Mouse (Mus musculus): ENCODE measurements around the gene Elovl6.

Gene Elovl6

DNA sequence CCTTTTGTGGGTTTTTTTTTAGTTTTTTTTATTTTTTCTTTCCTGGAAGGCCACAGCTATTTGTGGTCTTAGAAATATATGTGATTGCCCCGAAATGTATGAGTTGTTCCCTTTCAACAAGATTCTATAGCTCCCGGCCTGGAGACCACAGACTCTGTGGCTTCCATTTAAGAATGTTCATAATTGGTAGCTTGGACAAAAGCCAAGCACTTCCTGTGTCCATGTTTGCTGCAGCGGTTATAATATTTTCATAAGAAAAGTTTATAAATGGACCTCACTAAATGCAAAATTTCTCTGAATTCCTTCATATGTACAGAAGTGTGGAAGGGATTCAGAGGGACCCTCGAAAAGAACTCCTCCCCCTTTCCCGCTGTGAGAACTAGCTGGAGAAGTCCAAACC is 114.6 kb downstream of the Elovl6 start:
- no peak for DNase-seq (ENCODE audit: low read depth, low spot score)

DNA sequence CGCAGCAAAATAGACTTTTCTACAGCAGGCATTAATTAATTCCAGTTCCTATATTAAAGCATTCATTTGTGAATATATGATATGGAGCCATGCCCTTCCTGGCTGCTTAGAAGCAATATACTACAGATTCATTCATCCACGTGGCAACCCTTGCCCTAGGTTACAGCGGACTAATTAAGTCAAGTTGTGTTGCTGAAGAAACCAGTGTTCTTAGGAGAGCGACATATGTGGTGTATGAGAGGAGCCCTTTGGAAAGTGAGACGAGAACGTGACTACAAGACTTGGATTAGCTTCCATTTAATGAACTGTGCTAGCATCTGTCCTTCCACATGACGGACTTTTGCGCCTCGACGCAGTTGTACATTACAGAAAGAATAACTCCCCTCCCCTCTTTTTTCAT is 115.2 kb downstream of the Elovl6 start:
- no peak for DNase-seq (ENCODE audit: low read depth, low spot score)

DNA sequence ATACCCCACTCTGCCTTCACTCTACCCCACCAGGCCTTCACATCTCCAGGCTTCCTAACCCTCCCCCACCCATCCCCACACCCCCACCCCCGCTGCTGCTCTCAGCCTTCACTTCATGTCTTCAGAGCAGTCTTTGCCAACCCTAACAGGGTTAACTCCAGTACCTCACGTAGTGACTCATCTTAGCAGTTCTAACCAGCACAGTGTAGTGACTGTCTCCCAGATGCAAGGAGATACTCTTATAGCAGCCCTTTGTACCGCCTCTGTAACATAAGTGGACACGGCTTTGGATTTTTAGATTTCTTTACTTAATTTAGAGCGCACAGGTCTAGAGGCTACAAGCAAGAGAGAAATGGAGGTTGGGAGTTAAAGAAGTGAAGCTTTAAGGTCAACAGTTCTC is 116.4 kb downstream of the Elovl6 start:
- no peak for DNase-seq (ENCODE audit: low read depth, low spot score)

DNA sequence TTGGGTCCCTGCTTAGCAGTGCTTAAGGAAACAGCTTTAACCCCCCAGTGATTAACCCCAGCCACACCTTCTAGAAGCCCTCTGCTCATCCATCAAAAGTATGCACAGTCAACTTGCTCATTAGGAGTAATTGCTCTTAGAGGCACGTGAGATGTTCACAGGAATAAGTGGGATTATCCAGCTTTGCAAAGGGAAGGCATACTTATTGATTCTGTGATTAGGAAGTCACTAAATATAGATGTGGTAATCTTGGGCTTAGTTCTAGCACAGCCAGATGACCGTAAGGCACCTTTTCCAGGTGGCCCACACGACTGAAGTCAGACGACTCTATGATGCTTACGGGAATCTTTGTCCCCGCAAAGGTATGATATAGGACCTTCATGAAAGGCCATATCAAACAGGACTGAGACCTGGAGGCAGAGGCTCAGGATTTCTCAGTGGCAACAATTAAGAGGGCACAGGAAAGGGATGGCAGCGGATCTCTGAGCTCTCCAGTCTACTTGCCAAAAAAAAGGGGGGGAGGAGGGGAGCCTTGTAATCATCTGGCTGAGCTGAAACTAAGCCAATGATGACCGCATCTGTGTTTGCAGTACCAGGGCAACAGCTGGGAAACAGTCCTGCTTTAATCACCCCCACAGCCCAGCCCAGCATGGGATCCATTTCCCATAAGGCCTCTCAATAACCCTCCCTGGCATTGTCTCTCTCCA is 117.6 kb downstream of the Elovl6 start:
- peak; percentile 43 for DNase-seq (ENCODE audit: low read depth, low spot score)

DNA sequence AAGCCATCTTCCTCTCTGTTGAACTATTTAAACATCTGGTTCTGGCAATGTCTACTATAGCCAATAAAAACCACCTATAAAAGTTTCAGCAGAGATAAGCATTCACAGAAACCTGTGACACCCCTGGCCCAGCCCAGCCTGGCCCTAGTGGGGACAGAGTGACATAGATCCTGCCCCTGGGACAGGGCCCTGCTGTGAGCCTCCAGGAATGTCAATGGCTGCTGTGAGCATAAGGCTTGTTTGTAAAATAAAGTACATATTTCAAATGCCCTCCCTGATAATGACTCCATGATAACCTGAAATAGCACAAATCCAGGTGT is 118.1 kb downstream of the Elovl6 start:
- DNase-seq (ENCODE audit: low read depth, low spot score): no peak

DNA sequence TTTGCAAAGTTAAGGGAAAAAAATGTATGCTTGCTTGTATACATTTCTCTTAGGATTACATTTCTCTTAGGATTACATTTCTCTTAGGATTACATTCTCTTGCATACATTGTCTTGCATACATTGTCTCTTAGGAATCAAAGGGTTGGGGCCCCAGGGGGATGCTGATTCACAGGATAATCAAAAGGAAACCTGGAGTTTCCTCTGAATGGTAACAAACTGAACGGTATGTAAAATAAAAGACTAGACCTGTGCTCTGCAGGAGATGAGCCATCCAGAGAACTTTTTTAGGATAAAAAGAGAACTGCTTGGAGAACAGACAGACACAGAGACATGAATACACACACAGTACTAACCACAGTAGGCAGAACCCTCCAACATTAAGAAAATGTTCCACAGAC is 118.8 kb downstream of the Elovl6 start:
- DNase-seq (ENCODE audit: low read depth, low spot score): no peak

DNA sequence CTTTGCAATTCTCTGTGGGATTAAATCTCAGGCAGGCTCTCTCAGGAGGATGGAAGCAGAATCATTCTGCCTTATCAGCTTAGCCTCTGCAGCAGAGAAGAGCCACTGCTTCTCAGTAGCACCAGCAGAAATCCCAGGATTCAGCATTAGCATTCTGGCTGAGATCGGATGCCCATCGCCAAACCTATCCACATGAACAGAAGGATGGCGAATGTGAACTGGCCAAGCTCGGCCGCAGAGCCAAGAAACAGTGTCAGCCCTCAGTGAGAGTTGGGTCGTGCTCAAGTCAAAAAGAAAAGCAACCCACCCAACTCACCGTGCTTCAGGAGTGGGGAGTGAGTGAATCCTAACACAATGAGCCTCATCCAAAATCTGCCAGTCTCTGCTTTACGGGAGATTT is 119.6 kb downstream of the Elovl6 start:
- DNase-seq (ENCODE audit: low read depth, low spot score): no peak

DNA sequence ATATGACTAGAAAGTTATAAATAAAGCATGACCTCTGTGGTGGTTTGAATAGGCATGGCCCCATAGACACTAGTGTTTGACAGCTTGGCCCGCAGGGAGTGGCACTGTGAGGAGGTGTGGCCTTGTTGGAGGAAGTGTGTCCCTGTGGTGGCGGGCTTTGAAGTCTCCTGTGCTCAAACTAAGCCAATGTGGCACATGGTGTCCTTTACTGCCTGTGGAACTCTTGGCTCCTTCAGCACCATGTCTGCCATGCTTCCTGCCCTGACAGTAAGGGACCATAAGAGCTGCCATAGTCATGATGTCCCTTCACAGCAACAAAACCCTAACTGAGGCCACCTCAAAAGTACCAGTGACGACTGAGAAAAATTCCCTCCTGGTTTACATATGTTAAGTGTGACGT is 120.3 kb downstream of the Elovl6 start:
- DNase-seq (ENCODE audit: low read depth, low spot score): no peak

DNA sequence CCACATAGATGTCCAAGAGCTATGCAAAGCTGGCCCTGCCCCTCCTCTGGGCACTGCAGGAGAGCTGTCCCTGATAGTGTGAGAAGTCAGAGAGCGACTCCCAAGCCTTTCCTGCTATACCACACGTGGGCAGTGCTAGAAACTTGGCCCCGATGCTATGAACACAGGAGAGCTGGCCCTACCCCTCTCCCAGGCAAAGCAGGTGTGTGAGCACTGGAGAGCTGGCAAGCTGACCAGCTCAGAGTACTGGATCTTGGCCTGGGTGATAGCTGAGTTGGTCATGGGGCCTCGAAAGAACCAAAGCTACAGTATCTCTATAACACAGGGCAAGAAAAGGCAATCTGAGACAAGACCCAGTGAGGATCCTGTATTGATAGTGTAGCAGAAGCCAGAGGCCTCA is 124.4 kb downstream of the Elovl6 start:
- DNase-seq (ENCODE audit: low read depth, low spot score): no peak

DNA sequence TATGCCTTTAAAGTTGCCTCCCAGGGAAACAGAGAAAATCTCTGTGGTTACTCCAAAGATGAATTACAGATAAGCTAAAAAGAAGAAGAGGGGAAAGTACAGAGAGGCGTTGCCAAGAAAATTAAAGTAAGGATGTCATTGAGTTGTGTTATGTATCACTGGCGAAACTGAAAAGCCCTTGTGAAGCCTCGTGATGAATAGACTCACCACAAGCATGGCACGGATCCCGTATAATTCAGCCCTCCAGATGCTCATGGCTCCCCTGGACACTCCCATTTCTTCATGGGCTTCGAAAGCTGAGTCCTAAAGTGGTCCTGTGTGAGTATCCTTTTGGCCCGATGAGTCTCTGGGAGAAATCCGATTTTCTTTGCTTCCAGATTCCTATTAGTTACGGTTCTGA is 125.1 kb downstream of the Elovl6 start:
- no peak for DNase-seq (ENCODE audit: low read depth, low spot score)

DNA sequence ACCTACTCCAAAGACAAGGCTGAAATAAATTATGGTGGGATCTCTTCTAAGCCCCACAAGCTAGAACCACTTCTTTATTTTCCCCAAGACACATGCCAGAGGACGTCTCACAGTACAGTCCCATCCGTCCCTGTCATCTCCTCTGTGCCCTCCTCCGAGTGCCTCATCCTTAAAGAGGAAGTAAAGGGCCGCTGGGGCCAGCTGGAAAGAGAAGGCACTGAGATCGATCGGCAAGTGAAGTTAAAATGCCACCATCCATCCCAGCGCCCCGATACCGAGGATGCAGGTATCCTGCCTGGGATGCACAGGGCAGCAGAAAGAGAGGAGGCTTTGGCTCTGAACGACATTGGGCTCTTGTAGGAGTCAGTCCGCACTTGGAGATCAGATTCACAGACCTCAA is 125.6 kb downstream of the Elovl6 start:
- DNase-seq (ENCODE audit: low read depth, low spot score): no peak

DNA sequence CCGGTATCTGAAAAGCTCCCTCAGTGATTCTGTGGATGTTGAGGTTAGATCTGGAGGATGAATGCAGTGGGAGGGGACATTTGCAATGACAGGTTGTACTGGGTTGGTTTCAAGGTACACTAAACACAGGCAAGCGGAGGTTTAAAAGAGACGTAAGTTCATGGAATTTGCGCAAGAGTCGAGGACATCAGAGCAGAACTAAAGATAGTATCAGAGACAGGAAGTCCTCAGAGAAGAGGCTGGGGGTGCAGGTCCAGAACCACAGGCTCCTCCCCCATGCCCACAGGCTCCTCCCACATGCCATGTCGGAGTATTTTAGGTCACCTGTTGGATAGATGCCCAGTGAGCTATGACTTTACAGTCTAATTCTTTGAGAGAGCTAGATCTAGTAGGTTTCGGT is 126.6 kb downstream of the Elovl6 start:
- DNase-seq (ENCODE audit: low read depth, low spot score): no peak

DNA sequence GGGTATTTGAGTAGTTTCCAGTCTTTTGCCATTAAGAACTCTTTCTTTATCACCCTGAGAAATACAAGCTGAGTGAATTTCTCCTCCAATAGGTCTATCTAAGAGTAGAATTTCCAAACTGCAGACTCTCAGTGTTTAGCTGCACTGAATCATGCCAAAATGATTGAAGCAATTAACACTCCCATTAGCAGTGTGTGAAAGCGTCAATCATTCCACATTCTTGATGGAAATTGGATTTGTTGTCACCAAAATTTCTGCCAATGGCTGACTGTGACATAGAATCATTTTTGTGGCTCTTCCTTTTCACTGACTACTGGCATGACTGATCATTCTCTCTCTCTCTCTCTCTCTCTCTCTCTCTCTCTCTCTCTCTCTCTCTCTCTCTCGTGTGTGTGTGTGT is 131.8 kb downstream of the Elovl6 start:
- DNase-seq (ENCODE audit: low read depth, low spot score): no peak

DNA sequence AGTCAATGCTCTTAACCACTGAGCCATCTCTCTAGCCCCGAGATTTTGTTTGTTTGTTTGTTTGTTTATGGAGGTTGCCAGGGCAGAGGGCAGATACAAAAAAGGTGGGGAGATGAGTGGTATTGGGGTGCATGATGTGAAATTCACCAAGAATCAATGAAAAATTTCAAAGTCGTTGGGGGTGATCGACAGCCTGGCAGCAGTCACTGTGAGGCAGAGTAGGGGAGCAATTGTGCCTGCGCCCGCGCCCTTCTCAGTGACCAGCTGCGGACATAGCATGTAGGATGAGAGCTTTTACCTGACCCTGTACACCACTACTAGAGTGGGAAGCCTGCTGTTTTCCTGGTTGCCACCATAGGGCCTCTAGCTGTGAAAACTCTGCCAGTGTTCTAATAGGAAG is 143.8 kb downstream of the Elovl6 start:
- DNase-seq (ENCODE audit: low read depth, low spot score): no peak

DNA sequence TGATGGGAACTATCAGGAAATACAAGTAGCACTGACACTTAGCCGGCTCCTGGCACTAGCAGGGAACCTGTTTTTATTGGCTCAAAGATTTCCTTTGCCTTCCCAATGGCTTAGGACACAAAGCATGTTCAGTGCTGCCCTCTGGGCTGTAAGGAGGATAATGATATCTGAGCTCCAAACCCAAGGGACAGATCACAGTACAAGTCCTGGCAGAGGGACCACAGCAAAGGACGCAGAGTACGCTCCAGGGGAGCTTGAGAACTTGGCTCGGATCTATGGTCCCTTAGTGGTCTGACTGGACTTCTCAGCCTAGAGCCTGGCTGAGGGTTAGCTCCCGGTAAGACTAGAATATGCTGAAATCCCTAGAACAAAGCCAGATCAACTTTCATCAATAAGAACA is 148.1 kb downstream of the Elovl6 start:
- DNase-seq (ENCODE audit: low read depth, low spot score): no peak

DNA sequence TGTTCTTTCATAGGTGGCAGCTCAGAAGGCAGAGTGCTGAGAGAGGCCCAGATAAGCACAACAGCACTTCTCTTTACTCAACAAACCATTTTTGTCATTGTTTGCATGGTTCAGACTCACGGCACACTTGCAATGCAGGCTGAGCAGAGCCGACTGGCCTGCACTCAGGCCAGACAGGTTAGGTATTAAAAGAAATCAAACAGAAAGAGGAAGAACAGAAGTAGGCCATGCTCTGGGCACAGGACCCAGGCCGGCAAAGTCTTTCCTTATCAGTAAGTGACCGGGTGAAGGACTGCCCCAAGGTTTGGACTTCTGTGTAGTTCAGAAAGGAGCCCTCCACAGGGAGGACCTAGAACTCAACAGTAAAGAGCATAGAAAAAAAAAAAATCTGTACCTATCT is 149.7 kb downstream of the Elovl6 start:
- no peak for DNase-seq (ENCODE audit: low read depth, low spot score)

DNA sequence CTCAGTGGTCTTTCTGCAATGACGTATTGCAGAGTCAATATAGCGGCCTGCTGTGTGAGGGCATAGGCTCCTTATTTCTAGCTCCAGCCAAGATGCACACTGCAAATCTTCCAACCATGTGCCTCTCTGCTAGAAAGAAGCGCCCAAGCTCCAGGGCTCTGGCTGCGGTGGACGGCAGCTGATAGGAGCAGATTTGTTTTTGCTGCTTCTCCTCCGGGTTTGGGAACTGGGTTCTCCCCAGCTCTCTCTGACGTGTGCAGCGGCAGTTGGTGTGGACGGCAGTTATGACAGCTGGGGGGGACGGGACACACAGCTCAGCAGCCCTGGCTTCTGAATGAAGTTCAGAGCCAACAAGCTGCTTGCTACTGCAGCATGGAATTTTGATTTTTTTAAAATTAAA is 150.2 kb downstream of the Elovl6 start:
- DNase-seq (ENCODE audit: low read depth, low spot score): no peak

DNA sequence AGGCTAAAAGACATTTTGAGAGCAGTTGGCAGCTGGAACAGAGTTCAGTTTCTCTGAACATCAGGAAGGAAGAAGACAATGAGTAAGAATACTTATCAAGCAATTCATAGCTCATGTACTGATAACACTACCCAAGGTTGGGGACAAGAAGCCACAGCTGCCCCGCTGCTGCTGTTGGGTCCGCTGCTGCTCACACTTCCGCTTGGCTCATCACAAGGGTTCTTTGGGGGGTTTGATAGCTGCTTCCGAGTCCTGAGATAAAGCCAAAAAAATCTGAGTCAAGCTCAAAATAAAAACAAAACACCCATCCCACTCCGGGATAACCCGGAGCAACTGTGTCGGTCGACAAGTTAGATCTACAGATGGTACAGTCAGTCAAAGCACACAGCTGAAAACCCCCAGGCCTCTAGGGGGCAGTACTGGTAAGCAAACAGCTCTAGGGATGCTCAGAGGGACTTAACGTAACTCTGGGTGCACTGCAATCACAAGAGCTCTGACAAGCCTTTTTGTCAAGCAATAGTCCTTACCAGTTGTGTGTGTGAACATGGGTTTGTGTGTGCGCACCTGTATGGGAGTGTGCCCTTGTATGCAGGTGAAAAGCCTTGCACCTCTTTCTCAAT is 151.0 kb downstream of the Elovl6 start:
- DNase-seq (ENCODE audit: low read depth, low spot score): no peak

DNA sequence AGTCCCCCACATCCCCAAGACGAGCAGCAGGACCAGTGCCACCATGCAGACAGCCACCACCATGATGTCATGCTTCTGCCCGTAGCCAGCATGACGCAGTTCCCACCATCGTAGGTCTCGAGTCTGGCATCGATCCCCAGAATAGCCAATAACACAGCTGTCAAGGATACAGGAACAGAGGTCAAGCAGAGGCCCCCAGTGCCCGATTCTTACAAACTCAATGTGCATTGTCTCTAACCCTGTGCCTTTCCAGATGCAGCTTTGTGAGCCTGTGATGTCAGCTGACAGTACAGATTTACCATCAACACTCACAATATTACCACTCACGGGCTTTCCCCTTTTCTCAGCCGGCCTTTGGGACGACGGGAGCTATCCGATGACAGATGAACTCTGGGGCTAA is 154.0 kb downstream of the Elovl6 start:
- no peak for DNase-seq (ENCODE audit: low read depth, low spot score)

DNA sequence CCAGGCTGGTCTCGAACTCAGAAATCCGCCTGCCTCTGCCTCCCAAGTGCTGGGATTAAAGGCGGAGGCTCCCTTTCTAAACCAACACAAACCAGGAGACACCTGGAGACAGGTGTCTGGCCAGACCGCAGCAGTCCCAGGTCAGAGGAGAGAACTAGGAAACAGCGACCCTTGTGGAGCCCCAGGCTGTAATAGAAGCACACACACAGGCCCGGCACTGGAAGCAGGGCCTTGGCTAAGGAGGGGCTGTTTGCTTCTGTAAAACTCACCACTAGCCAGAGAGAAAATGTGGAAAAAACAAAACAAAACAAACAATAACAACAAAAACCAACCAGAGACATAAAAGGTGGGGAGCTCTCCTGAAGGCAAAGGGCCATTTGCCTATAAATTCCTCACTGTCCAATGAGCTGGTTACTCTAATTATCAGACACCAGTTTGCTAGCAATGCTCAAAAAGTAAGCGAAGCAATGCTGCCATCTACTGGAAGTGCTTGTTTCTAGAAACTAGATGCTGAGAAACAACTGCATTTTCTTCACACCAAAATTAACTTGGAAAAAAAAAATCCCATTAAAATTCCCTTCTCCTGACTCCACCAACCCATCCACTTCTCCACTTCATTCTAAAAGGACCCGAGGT is 154.7 kb downstream of the Elovl6 start:
- DNase-seq (ENCODE audit: low read depth, low spot score): peak; percentile 81

DNA sequence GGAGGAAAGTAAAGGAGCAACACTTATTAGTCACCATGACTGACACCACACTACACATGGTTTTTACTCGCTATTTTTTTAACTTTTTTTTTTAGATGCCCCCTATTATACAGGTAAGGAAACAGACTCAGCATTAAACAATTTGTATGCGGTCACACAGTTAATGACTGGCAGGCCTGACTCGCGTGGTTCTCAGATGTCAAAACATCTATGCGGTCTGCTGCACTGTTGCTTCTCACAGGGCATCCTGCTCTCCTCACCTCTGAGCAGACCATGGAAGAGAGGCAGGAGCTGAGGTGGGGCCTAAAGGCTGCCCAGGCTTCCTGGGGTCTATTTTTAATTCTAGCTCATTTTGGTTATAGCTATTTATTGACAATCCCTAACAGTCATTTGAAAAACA is 155.3 kb downstream of the Elovl6 start:
- DNase-seq (ENCODE audit: low read depth, low spot score): no peak
